Mouse (Mus musculus) bone marrow, adult 2 months (tissue): ENCODE measurements around the gene Degs1.

ENCODE experiments used
- CTCF ChIP-seq: fragments of 200-500 bp; IDR thresholded peaks from 2 replicates; pipeline ENCODE4 v1.5.1; 2011; ENCODE audit warnings: low read length, control low read depth; ENCODE audit not compliant: control insufficient read depth, insufficient read depth
- POLR2A ChIP-seq: fragments of 200-500 bp; IDR thresholded peaks from 2 replicates; pipeline ENCODE4 v1.6.1; 2011; ENCODE audit warnings: low read depth, mild to moderate bottlenecking, control low read depth, low read length, borderline replicate concordance; ENCODE audit not compliant: control insufficient read depth

- no peak for TF ChIP-seq CTCF
- TF ChIP-seq POLR2A = no peak
These were observed 55.3 kb downstream of the Degs1 start for GRCm38 (mm10) chr1:182227141-182227963.
